Mouse (Mus musculus) CD4-positive, CD25-positive, alpha-beta regulatory T cell, adult 9 weeks (primary cell): Measurements from ENCODE around the gene Kcnq5. TPM values are rescaled to one million over a fixed set of nuclear protein-coding genes. Genes with fewer than 3 reads are reported as not detected.

ENCODE experiments used
- polyA plus RNA-seq: library from polyadenylated mRNA; unstranded; fragments of 100-300 nt; shearing (Covaris generic); gene quantifications from one replicate; pipeline ENCODE4 v1.2.1, GENCODE M21; 2017

Gene Kcnq5
- 3.2 TPM for polyA plus RNA-seq

GRCm38 (mm10) chr1:21961251-21962082, at the start of gene Kcnq5:
Gene Kcnq5 (minus strand): TSS chr1:21961942.

GRCm38 (mm10) chr1:21383256-21383655, 578.5 kb downstream of the Kcnq5 start, which contains the start of gene Khdc1b:
Gene Khdc1b (plus strand): TSS chr1:21383556.

GRCm38 (mm10) chr1:21368031-21368430, 593.7 kb downstream of the Kcnq5 start, which contains the start of gene Khdc1c:
Gene Khdc1c (plus strand): TSS chr1:21368331.

GRCm38 (mm10) chr1:21349341-21349740, 612.4 kb downstream of the Kcnq5 start, which contains the start of gene Khdc1a:
Gene Khdc1a (plus strand): TSS chr1:21349641.

